Mouse (Mus musculus) midbrain, embryonic 11.5 days (tissue): ENCODE measurements around the gene Camk1d. TPM values are rescaled to one million over a fixed set of nuclear protein-coding genes. Genes with fewer than 3 reads are reported as not detected.

Experiments
- ATAC-seq: fragments of 200-750 bp; cut with Nextera tagmentation; 2 replicates; pipeline ENCODE4 v1.8.0; 2017; ENCODE audit warnings: moderate TSS enrichment, moderate library complexity; ENCODE audit not compliant: low FRiP score
- DNase-seq: peaks from one replicate; pipeline ENCODE4 v3.0.0; 2015; ENCODE audit warnings: low spot score; ENCODE audit errors: missing footprints
- H3K27ac ChIP-seq: fragments of 300-500 bp; sonication (generic); 2 replicates; pipeline ENCODE4 v1.5.1; 2014; ENCODE audit warnings: low read depth, low read length
- H3K27me3 ChIP-seq: fragments of 300-500 bp; sonication (generic); 2 replicates; pipeline ENCODE4 v1.6.1; 2014; ENCODE audit warnings: mild to moderate bottlenecking, low read length, moderate library complexity, mixed read lengths; ENCODE audit not compliant: control insufficient read depth, insufficient read depth
- H3K36me3 ChIP-seq: fragments of 300-500 bp; sonication (generic); 2 replicates; pipeline ENCODE4 v1.6.1; 2014; ENCODE audit warnings: mild to moderate bottlenecking, low read length, moderate library complexity, mixed read lengths; ENCODE audit not compliant: control insufficient read depth, insufficient read depth
- H3K4me1 ChIP-seq: fragments of 300-500 bp; sonication (generic); 2 replicates; pipeline ENCODE4 v1.6.1; 2014; ENCODE audit warnings: low read length; ENCODE audit not compliant: control insufficient read depth, insufficient read depth
- H3K4me2 ChIP-seq: fragments of 300-500 bp; sonication (generic); 2 replicates; pipeline ENCODE4 v1.6.1; 2014; ENCODE audit warnings: mild to moderate bottlenecking, moderate library complexity
- H3K4me3 ChIP-seq: fragments of 300-500 bp; sonication (generic); 2 replicates; pipeline ENCODE4 v1.5.1; 2014; ENCODE audit warnings: low read depth, low read length
- H3K9ac ChIP-seq: fragments of 300-500 bp; sonication (generic); 2 replicates; pipeline ENCODE4 v1.6.1; 2014; ENCODE audit warnings: low read length
- H3K9me3 ChIP-seq: fragments of 300-500 bp; sonication (generic); 2 replicates; pipeline ENCODE4 v1.6.1; 2016; ENCODE audit warnings: low read length; ENCODE audit not compliant: control insufficient read depth
- WGBS: fragments of 180-500 bp; shearing (Covaris S2); extraction: QIAGEN DNeasy Blood & Tissue Kit; methylation state at CpG from one replicate; pipeline ENCODE4 v1.1.7; 2014; 5-methylcytosine and 5-hydroxymethylcytosine counted together
- polyA plus RNA-seq: library from polyadenylated mRNA; unstranded; fragments of >200 nt; fragmentation: Nextera tagmentation; extraction: Ambion mirVana; gene quantifications from 2 replicates; pipeline ENCODE4 v1.2.1, GENCODE M21; 2014

Camk1d gene
- polyA plus RNA-seq, 1 experiment from 2014 or later, result 2.0 TPM

- no peak for ATAC-seq
- WGBS, result 94% methylated on average over 5 of the region's 5 CpGs
Measured at GRCm38 (mm10) chr2:5514095-5514494, 200.2 kb downstream of the Camk1d start.

GRCm38 (mm10) chr2:5513621-5514020 lies 200.7 kb downstream of the Camk1d start:
- Histone ChIP-seq H3K4me1 (no peaks in the 10 kb centered on the region), H3K9me3 (no peaks in the 10 kb centered on the region), H3K9ac (no peak overlapping the region), H3K36me3 (no peaks in the 10 kb centered on the region), H3K27ac (no peak overlapping the region), H3K27me3 (no peaks in the 10 kb centered on the region), H3K4me3 (no peak overlapping the region), H3K4me2 (no peak overlapping the region)
- ATAC-seq (no peak), DNase-seq (no peak)
- 92% methylated on average over 2 of the region's 2 CpGs for WGBS

More at GRCm38 (mm10) chr2:5514095-5514494, 200.2 kb downstream of the Camk1d start:
- no peaks in the 10 kb centered on the region for H3K9me3 ChIP-seq
- no peak overlapping the region for H3K4me2 ChIP-seq
- H3K27ac ChIP-seq, result no peak overlapping the region
- H3K36me3 ChIP-seq, result no peaks in the 10 kb centered on the region
- no peaks in the 10 kb centered on the region for H3K27me3 ChIP-seq
- DNase-seq, result no peak
- H3K4me3 ChIP-seq, result no peak overlapping the region
- no peaks in the 10 kb centered on the region for H3K4me1 ChIP-seq
- H3K9ac ChIP-seq, result no peak overlapping the region

- no peak overlapping the region for H3K27ac ChIP-seq
- H3K9me3 ChIP-seq, result no peaks in the 10 kb centered on the region
- H3K9ac ChIP-seq, result no peak overlapping the region
- no peaks in the 10 kb centered on the region for H3K36me3 ChIP-seq
- 90% methylated on average over 6 of the region's 6 CpGs for WGBS
- no peak overlapping the region for H3K4me2 ChIP-seq
- no peaks in the 10 kb centered on the region for H3K4me1 ChIP-seq
- no peaks in the 10 kb centered on the region for H3K27me3 ChIP-seq
- no peak overlapping the region for H3K4me3 ChIP-seq
- no peak for ATAC-seq
- no peak for DNase-seq
Measured at GRCm38 (mm10) chr2:5510042-5510441, 204.3 kb downstream of the Camk1d start.

GRCm38 (mm10) chr2:5499620-5500019 lies 214.7 kb downstream of the Camk1d start:
- no peaks in the 10 kb centered on the region for H3K36me3 ChIP-seq
- H3K9me3 ChIP-seq, result no peaks in the 10 kb centered on the region
- no peaks in the 10 kb centered on the region for H3K4me1 ChIP-seq
- no peak overlapping the region for H3K27ac ChIP-seq
- H3K27me3 ChIP-seq, result no peaks in the 10 kb centered on the region
- no peak overlapping the region for H3K4me2 ChIP-seq
- no peak overlapping the region for H3K9ac ChIP-seq
- DNase-seq (no peak), ATAC-seq (no peak)
- 76% methylated on average over 4 of the region's 4 CpGs for WGBS
- no peak overlapping the region for H3K4me3 ChIP-seq

- no peak for ATAC-seq
- no peaks in the 10 kb centered on the region for H3K4me1 ChIP-seq
- 72% methylated on average over 5 of the region's 5 CpGs for WGBS
Measured at GRCm38 (mm10) chr2:5489916-5490315, 224.4 kb downstream of the Camk1d start.

GRCm38 (mm10) chr2:5487344-5487743 lies 227.0 kb downstream of the Camk1d start:
- DNase-seq, result peak; percentile 59
- H3K36me3 ChIP-seq, result no peaks in the 10 kb centered on the region
- H3K27ac ChIP-seq, result no peak overlapping the region
- ATAC-seq, result no peak
- H3K27me3 ChIP-seq, result no peaks in the 10 kb centered on the region
- H3K9ac ChIP-seq, result no peak overlapping the region
- H3K9me3 ChIP-seq, result no peaks in the 10 kb centered on the region
- H3K4me2 ChIP-seq, result no peak overlapping the region
- 88% methylated on average over 3 of the region's 3 CpGs for WGBS
- H3K4me3 ChIP-seq, result no peak overlapping the region
- no peaks in the 10 kb centered on the region for H3K4me1 ChIP-seq

More at GRCm38 (mm10) chr2:5489916-5490315, 224.4 kb downstream of the Camk1d start:
- no peaks in the 10 kb centered on the region for H3K9me3 ChIP-seq
- H3K4me2 ChIP-seq, result no peak overlapping the region
- H3K27ac ChIP-seq, result no peak overlapping the region
- H3K4me3 ChIP-seq, result no peak overlapping the region
- DNase-seq, result peak; percentile 75
- no peaks in the 10 kb centered on the region for H3K36me3 ChIP-seq
- H3K9ac ChIP-seq, result no peak overlapping the region
- H3K27me3 ChIP-seq, result no peaks in the 10 kb centered on the region

- no peaks in the 10 kb centered on the region for H3K9me3 ChIP-seq
- 89% methylated on average over 7 of the region's 7 CpGs for WGBS
- no peaks in the 10 kb centered on the region for H3K27me3 ChIP-seq
Measured at GRCm38 (mm10) chr2:5486663-5487062, 227.7 kb downstream of the Camk1d start.

GRCm38 (mm10) chr2:5485786-5486185 lies 228.5 kb downstream of the Camk1d start:
- Histone ChIP-seq H3K4me2 (no peak overlapping the region), H3K4me1 (no peaks in the 10 kb centered on the region), H3K9me3 (no peaks in the 10 kb centered on the region), H3K27ac (no peak overlapping the region), H3K36me3 (no peaks in the 10 kb centered on the region), H3K27me3 (no peaks in the 10 kb centered on the region), H3K9ac (no peak overlapping the region), H3K4me3 (no peak overlapping the region)
- WGBS, result 90% methylated on average over 6 of the region's 6 CpGs
- DNase-seq, result peak; percentile 51
- no peak for ATAC-seq

More at GRCm38 (mm10) chr2:5486663-5487062, 227.7 kb downstream of the Camk1d start:
- H3K4me2 ChIP-seq, result no peak overlapping the region
- no peak overlapping the region for H3K4me3 ChIP-seq
- H3K36me3 ChIP-seq, result no peaks in the 10 kb centered on the region
- ATAC-seq, result no peak
- no peak for DNase-seq
- H3K9ac ChIP-seq, result no peak overlapping the region
- no peak overlapping the region for H3K27ac ChIP-seq
- H3K4me1 ChIP-seq, result no peaks in the 10 kb centered on the region

GRCm38 (mm10) chr2:5479886-5480285 lies 234.4 kb downstream of the Camk1d start:
- Histone ChIP-seq H3K4me2 (no peak overlapping the region), H3K4me1 (no peaks in the 10 kb centered on the region), H3K27ac (no peak overlapping the region), H3K27me3 (no peaks in the 10 kb centered on the region), H3K9me3 (no peaks in the 10 kb centered on the region), H3K9ac (no peak overlapping the region), H3K4me3 (no peak overlapping the region), H3K36me3 (no peaks in the 10 kb centered on the region)
- peak; percentile 51 for DNase-seq
- no peak for ATAC-seq
- WGBS, result 89% methylated on average over 3 of the region's 3 CpGs

GRCm38 (mm10) chr2:5478709-5479108 lies 235.6 kb downstream of the Camk1d start:
- H3K4me3 ChIP-seq, result no peak overlapping the region
- H3K4me1 ChIP-seq, result no peaks in the 10 kb centered on the region
- no peaks in the 10 kb centered on the region for H3K9me3 ChIP-seq
- H3K27ac ChIP-seq, result no peak overlapping the region
- H3K4me2 ChIP-seq, result no peak overlapping the region
- H3K36me3 ChIP-seq, result no peaks in the 10 kb centered on the region
- WGBS, result 84% methylated on average over 5 of the region's 5 CpGs
- no peaks in the 10 kb centered on the region for H3K27me3 ChIP-seq
- no peak for DNase-seq
- H3K9ac ChIP-seq, result no peak overlapping the region
- no peak for ATAC-seq
